Mouse (Mus musculus): ENCODE data around the gene Ssh3. TPM values are rescaled to one million over a fixed set of nuclear protein-coding genes. Genes with fewer than 3 reads are reported as not detected.
"Not testable (repeated sequence)": the region's sequence is repeated elsewhere in the genome, so short reads cannot be mapped to it uniquely, and the experiment has no call there.

The Ssh3 gene
- total RNA-seq, 2 experiments from 2014 or later = 10.0 to 12.0 TPM

DNA sequence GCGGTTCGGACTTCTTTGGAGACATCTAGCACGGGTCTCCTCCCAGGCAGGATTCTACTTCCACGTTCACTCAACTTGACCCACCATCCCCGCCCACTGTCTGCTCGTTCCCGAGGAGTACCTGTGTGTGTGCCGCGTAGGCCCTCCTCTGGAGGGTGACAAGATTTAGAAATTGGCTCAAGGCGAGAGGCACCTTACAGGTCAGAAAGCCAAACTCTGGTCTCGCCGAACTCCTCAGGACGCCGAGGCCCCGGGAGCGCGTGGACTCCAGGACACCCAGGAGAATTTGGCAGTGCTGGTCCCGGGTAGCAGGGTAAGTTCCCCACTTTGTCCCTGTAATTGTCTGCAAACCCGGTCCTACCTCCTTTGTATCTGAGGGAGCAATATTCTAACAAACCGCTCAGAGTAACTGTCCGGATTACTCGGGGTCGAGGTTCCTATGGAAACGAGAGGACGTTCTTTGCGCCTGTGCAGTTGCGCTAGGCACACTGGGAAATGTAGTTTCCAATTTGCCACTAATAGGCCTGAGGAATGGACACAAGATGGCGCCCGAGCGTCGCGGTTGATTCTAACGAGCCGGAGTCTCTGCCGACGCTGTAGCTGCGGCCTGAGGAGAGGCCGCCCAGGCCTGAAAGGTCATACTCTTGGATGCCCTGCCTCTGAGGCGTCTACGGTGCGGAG lies 11.6 kb downstream of the Ssh3 start:
- peak; percentile 95 to 97 for DNase-seq
- intact Hi-C loops (cut with DNase I) = loop anchor here (1.0 to 5.0 kb wide), 4 partner anchors 49 to 185 kb away; partner anchors contain the start of gene Grk2

DNA sequence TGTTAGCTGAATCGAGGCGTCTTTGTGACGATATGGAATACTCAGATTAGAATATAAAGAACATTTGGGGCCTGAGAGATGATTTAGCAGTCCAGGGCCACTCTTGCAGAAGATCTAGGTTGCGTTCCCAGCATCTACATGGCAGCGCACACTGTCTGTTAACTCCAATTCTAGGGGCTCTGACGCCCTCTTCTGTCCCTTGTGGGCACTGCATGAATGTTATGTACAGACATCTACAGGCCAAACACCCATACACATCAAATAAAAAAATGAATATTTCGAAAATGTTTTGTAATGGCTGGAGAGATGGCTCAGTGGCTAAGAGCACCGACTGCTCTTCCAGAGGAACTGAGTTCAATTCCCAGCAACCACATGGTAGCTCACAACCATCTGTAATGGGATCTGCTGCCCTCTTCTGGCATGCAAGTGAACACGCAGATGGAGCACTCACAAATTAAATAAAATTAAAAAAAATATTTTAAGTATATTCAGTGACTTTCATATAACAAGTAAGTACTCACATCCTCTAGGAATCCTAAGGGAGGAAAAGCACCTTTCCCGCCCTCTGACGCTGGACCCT lies 13.3 kb downstream of the Ssh3 start:
- intact Hi-C loops (cut with DNase I) = loop anchor here (5.0 kb wide), 2 partner anchors 162 to 187 kb away; no protein-coding TSS in a partner anchor
- no peak for DNase-seq

DNA sequence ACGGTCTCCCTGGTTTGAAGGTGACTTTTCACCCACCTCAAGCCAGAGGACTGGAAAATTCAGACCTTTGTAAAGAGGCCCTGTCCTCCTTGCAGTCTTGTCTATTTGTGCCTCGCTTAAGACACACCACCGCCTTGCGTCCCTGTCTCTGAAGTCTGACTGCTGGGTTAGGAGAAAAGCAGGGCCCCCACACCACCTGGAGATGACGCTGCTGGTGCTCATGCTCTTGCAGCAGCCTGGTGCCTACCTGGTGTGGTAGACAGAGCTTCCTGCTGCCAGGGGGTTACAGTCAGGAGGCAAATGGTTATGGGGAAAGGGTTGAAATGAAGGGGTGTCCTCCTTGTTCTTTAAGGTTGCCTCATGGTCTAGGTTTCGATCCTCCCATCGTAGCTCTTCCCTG lies 14.8 kb downstream of the Ssh3 start:
- intact Hi-C loops (cut with DNase I) = no loop called here
- DNase-seq = no peak

DNA sequence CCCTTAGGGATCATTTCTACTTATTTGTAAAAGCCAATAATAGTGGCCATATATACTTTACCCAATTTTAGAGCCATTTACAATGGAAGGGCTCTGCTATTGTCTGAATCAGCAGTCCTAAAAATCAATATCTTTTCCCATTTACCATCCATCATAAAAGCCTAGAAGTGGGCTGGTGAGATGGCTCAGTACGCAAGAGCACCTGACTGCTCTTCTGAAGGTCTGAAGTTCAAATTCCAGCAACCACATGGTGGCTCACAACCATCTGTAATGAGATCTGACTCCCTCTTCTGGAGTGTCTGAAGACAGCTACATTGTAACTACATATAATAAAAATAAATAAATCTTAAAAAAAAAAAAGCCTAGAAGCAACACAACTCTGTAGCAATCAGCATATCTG lies 20.3 kb downstream of the Ssh3 start:
- DNase-seq; intact Hi-C loops (cut with DNase I): not testable (repeated sequence)

DNA sequence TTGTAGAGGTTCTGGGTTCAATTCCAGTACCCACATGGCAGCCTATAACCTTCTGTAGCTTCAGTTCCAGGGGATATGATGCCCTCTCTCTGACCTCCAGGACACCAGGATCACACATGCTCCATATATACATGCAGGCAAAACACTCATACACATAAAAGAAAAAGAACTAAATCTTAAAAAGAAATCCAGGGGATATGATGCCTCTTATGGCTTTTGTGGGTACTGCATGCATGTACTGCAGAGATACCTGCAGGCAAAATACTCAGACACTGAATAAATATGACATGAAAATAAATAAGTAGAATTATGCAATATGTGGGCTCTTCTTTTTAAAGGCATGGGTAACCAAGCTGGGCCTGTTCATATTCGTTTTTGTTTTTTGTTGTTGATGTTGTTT lies 22.0 kb downstream of the Ssh3 start:
- intact Hi-C loops (cut with DNase I) = no loop called here
- no peak for DNase-seq

DNA sequence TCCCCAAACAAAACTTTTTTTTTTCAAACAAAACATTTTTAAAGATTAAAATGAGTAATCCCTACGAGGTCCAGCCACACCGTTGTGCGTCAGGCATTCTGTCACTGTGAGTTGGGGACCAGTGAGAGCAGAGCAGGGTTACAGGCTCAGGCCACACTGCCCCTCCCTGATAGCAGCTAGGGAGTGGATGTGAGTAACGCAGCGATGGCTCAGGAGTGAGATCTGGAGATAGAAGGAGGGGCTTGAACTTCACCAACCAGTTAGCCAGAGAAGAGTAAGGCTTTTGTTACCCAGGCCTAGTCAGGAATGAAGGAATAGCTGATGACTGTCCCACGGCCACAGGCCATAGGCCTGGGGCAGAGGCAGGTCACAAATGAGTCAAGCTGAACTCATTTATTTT lies 24.2 kb downstream of the Ssh3 start:
- intact Hi-C loops (cut with DNase I) = no loop called here

DNA sequence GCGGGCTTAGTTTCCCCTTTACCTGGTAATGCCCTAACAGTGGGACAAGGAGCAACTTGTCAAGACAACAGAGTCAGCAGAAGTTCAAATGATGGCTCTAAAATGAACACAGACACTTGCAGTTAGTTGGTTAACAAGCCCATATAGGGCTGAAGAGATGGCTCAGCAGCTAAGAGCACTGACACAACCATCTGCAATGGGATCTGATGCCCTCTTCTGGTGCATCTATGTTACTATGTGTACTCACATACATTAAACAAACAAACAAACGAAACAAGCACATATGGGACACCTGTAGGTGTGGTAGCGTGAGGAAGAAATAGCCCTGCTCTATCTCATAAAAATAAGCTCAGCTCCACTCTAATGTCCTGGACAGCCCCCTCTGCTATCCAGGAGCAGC lies 26.6 kb downstream of the Ssh3 start:
- DNase-seq = no peak
- intact Hi-C loops (cut with DNase I) = no loop called here

More for the DNA sequence above, 24.2 kb downstream of the Ssh3 start:
- no peak for DNase-seq

DNA sequence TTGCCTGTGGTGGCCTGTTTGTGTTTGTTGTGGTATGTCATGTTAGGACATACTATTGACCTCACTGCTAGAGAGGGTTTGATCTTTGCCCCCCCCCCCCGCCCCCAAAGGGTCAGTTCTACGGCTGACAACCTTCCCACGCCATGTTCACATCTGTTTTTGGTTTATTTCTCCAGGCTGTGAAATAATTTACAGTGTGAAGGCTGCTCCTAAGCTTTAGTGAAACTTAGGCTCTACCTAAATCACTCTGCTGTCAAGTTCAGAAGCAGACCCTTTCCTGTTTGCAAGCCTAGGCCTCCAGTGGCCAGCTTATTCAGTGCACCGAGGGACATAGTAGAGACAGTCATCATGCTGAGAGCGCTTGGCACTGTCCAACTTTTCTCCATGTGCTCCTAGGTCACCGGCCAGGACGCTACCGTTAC lies 28.7 kb downstream of the Ssh3 start:
- intact Hi-C loops (cut with DNase I) = no loop called here
- no peak for DNase-seq

DNA sequence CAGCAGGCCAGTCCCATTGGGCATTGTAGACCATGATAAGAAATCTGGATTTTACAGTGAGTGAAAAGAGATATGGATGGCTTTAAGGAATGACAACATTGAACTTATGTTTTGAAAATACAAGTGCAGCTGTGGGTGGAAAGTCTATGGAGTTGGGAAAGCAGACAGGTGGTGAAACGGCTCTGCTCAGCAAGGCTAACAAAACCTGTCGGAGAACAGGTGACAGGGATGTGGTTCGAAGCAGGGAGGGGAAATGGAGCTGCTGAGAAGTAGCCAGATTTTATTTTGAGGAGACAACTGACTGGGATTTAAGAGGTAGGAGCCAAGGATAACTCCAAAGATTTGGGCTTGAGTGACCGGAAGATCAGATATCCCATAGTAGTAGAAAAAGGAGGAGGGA lies 34.4 kb downstream of the Ssh3 start:
- intact Hi-C loops (cut with DNase I) = no loop called here

DNA sequence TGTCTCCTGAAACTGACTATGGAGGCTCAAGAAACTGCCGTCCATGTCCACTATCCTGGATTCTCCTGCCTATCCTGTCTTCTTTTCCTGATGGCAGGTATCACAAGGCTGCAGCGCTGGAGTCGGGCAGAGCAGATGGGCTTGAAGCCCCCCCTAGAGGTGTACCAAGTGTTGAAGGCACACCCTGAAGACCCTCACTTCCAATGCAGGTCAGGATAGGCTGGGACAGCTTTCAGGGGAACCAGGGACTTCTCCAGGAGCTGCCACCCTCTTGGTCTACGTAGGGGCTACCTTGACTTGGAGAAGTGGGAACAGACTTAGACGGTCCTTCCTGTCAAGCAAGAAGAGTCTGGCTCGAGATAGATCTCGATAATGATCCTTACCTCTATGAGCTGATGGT lies 36.3 kb downstream of the Ssh3 start:
- intact Hi-C loops (cut with DNase I) = no loop called here
- no peak for DNase-seq

More for the DNA sequence above, 34.4 kb downstream of the Ssh3 start:
- no peak for DNase-seq

DNA sequence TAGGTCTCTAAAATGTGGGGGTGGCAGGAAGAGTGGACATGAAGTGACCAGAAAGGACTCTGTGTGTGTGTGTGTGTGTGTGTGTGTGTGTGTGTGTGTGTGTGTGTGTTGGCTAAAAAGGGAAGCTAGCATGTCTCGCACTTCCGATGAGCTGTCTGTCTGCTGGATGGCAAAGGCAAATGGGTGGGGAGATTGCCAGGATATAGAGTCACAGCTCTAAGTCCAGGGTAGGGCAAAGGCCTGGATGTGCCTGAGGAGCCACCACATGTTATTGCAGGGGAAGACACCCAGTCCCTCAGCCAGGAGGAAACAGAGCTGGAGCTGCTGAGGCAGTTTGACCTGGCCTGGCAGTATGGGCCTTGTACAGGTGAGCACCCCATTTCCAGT lies 36.8 kb downstream of the Ssh3 start:
- DNase-seq = no peak
- intact Hi-C loops (cut with DNase I) = no loop called here

DNA sequence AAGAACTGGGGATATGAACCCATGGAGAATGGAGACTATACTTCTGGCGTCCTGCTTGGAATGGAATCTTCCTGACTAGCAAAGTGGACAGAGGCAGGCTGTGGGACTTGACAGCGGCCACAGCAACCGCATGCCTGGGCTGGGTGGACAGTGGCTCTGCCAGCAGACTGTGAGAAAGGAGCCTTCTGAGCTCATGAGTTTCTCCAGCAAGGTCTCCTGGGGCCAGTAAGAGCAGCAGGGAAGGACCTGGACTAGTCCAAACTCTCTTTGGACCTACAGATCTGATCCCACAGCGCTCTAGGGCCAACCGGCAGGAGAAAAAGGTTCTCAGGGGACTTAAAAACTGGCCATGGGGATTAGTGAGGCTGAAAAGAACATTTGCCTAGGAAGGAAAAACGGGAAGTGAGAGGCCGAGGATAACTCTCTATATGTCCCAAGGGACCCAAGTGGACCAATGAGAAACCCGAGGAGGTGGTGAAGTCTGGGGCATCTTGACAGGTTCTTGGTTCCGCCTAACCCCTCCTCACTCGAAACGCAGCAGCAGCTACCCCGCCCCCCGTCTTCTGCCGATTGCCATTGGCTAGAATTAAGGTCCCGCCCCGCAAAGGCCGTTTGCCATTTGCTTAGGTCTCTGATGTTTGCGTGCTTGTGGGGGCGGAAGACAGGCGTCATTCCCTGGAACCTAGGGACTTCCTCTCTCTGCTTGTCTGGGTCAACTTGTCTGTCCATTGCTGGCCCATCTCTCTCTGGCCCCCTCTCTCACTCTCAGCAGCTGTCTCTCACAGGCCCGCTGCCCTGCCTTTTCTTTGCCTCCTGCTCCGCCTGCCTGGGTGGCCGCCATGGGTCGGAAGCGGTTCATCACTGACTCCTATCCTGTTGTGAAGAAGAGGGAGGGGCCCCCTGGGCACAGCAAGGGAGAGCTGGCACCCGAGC lies 37.5 kb downstream of the Ssh3 start, which contains the start of gene Pold4:
Gene Pold4 (plus strand): TSS at position 647 of the 933 bp plus-strand sequence.
- DNase-seq = peak; percentile 98 to 99
- intact Hi-C loops (cut with DNase I) = no loop called here

DNA sequence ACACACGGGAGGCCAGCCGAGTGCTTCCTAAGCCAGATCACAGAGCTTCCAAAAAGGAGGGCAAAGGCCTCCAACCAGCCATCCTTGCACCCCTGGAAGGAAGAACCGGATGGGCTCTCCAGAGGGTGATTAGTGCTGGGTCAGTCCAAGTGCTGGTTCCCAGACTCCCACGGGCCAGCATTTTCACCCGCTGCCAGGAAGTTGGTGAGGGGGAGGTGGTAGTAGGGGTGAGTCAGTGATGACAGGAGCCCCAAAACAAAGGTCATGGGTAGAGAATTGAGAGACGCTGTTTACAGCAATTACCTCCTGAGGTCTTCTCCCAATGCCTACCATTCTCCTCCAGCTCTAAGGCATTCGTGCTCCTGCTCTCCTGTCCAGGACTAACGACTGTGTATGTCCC lies 38.6 kb downstream of the Ssh3 start:
- intact Hi-C loops (cut with DNase I) = no loop called here
- peak in 1 of 2 experiments; percentile 41 for DNase-seq

DNA sequence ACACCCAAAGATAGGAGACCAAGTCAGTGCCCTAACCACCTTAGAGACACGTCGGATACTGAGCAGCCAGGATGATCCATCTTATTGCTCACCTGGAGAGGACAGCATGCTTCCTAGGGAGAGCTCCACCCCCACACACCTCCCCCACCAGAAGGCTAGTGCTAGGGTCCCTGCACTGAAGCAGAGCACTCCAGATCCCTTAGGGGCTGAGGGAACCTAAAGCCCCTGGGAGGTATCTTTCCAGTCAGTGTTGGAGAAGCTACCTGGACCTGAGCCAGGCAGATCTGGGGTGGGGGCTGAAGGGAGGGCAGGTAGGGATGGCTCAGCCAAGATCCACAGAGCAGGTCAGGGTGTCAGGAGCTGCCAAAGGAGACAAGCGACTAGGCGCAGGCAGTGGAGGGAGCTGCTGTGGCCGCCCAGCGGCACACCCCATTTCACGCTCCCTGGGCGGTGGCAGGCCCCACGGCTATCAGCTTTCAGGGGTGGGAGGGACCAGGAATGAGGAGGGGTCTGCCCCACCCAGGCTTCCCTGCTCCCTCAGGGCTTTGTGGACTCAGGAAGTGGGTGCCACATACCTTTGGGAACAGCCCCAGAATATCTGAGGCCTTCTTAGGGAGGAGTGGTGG lies 39.4 kb downstream of the Ssh3 start:
- intact Hi-C loops (cut with DNase I) = loop anchor here (2.0 to 5.0 kb wide), 2 partner anchors 131 to 212 kb away; partner anchors contain the start of gene Pitpnm1
- DNase-seq = no peak

DNA sequence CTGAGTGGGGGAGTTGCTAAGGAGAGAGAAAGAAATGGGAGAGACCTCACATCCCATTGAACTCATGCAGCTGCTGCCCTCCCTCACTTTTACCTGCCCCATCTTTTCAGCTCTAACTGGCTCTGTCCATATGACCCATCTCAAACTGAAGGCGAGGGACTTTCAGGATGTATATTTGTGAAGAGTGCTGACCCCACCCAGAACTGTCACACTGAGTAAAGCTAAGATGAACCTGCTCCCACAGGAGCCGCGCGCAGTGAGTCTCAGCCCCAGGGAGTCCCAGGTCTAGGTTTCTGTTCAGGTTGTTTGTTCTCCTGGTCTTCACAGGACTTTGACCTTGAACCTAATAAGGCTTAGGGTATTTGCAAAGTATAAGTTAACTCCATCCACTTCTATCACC lies 40.1 kb downstream of the Ssh3 start:
- intact Hi-C loops (cut with DNase I) = loop anchor here (1.0 to 5.0 kb wide), 4 partner anchors 22 to 212 kb away; partner anchors contain the start of gene Pitpnm1

DNA sequence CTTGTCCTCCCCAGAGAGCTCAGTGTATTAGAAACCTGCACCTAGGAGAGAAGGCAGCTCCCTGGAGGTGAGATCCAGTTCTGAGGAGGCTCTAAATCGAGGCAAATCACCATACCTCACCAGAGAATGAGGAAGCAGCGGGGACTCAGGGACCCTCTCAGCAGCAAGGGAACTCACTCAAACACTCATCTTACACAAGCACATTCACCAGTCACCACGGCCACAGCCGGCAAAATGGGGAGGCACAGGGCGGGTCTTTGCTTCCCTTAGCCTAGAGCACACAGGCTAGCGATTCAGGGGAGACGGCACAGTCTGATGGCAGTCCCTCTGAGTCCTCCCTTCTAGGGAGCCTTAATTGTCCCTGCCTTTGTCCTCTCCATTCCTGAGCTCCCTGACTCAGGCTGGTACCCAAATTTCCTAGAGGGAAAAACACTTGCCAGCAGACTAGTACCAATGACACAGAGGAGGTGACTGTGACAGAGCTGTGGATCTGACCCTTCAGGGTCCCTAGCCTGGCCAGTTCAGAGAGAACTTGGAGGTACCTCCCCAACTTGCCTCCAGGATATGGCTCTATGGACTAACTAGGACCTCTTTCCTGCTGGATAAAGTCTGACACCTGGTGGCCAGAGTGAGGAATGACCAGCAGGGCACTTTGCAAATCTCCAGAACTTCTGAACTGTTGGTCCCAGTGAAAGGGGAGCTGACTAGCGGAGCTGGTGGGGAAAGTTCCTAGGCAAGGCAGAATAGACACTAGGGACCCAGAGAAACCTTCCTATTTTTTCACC lies 40.9 kb downstream of the Ssh3 start:
- DNase-seq = peak; percentile 86 to 92
- intact Hi-C loops (cut with DNase I) = loop anchor here (1.0 to 5.0 kb wide), 4 partner anchors 21 to 211 kb away; partner anchors contain the start of gene Pitpnm1

More for the DNA sequence above, 40.1 kb downstream of the Ssh3 start:
- DNase-seq = no peak

DNA sequence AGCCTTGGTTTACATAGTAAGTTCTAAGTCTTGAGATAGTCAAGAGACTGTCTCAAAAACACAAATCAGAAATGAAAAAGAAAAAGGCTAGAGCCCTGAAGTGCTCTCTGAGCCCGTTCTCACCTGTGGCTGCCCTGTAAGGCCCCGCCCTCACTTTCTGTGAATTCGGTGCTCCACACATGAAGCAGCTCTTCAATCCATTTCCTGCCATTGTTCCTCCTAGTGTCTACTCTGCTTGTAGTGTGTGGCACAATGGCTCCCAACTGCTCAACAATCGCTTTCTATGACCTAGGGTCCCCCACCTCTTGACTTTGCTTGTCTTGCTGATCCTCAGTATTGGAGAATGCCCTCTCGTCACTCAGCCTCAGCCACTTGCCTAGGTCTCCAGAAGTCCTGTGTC lies 41.5 kb downstream of the Ssh3 start:
- intact Hi-C loops (cut with DNase I) = loop anchor here (5.0 kb wide), 1 partner anchor 210 kb away; no protein-coding TSS in a partner anchor

DNA sequence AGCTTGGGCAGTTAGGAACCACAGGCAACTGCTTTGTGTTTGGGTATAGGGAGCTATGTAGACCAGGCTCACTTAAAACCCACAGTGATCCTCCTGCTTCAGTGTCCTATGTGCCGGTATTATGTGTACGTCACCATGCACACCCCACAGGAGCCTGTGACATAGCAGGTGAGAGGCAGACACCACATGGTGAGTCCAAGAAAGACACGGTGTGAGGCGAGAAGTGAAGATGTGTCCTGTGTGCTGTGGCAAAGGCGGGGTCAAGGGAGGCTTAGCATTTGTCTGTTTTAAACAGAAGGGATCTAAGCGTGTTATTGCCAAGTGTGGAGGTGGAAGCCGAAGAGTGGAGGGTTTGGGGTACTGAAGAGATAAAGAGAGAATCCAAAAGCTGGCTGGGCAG lies 42.2 kb downstream of the Ssh3 start:
- no peak for DNase-seq
- intact Hi-C loops (cut with DNase I) = loop anchor here (5.0 kb wide), 1 partner anchor 209 kb away; no protein-coding TSS in a partner anchor

More for the DNA sequence above, 41.5 kb downstream of the Ssh3 start:
- no peak for DNase-seq

DNA sequence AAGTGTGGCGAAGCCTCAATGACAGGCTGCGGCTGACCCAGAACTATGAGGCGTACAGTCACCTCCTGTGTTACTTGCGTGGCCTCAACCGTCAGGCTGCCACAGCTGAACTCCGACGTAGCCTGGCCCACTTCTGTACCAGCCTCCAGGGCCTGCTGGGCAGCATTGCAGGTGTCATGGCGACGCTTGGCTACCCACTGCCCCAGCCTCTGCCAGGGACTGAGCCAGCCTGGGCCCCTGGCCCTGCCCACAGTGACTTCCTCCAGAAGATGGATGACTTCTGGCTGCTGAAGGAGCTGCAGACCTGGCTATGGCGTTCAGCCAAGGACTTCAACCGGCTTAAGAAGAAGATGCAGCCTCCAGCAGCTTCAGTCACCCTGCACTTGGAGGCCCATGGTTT lies 46.8 kb downstream of the Ssh3 start:
- intact Hi-C loops (cut with DNase I) = no loop called here
- DNase-seq = no peak
